Mouse (Mus musculus) heart, postnatal 0 days (tissue): ENCODE measurements around the gene Eif2a. TPM values are rescaled to one million over a fixed set of nuclear protein-coding genes. Genes with fewer than 3 reads are reported as not detected.

Experiments used
- ATAC-seq: fragments of 200-750 bp; cut with Nextera tagmentation; 2 replicates; pipeline ENCODE4 v1.8.0; 2017; ENCODE audit warnings: low read depth, moderate number of reproducible peaks, moderate library complexity; ENCODE audit not compliant: insufficient read depth
- DNase-seq: peaks from one replicate; pipeline ENCODE4 v3.0.0-alpha.2; 2016; ENCODE audit warnings: low spot score
- H3K27ac ChIP-seq: fragments of 300-500 bp; sonication (generic); 2 replicates; pipeline ENCODE4 v1.5.1; 2014; ENCODE audit warnings: low read depth, mild to moderate bottlenecking
- H3K27me3 ChIP-seq: fragments of 300-500 bp; sonication (generic); 2 replicates; pipeline ENCODE4 v1.6.1; 2014; ENCODE audit warnings: low read length, mixed read lengths; ENCODE audit not compliant: control insufficient read depth, insufficient read depth
- H3K36me3 ChIP-seq: fragments of 300-500 bp; sonication (generic); replicated peaks from 2 replicates; pipeline ENCODE4 v1.6.1; 2014; ENCODE audit warnings: low read length, mixed read lengths; ENCODE audit not compliant: control insufficient read depth, insufficient read depth
- H3K4me1 ChIP-seq: fragments of 300-500 bp; sonication (generic); 2 replicates; pipeline ENCODE4 v1.6.1; 2014; ENCODE audit warnings: antibody characterized with exemption; ENCODE audit not compliant: control insufficient read depth, insufficient read depth
- H3K4me2 ChIP-seq: fragments of 300-500 bp; sonication (generic); 2 replicates; pipeline ENCODE4 v1.6.1; 2014; ENCODE audit warnings: low read depth, mild to moderate bottlenecking, low read length, moderate library complexity
- H3K4me3 ChIP-seq: fragments of 300-500 bp; sonication (generic); 2 replicates; pipeline ENCODE4 v1.5.1; 2014; ENCODE audit warnings: low read depth, low read length
- H3K9ac ChIP-seq: fragments of 300-500 bp; sonication (generic); replicated peaks from 2 replicates; pipeline ENCODE4 v1.6.1; 2014; ENCODE audit warnings: low read depth, low read length, mixed read lengths
- H3K9me3 ChIP-seq: fragments of 300-500 bp; sonication (generic); replicated peaks from 2 replicates; pipeline ENCODE4 v1.6.1; 2016; ENCODE audit warnings: low read length; ENCODE audit not compliant: control insufficient read depth
- CTCF ChIP-seq: IDR thresholded peaks from 2 replicates; pipeline ENCODE4 v1.5.1; 2016; ENCODE audit warnings: antibody characterized with exemption, control low read depth, low read depth
- EP300 ChIP-seq: IDR thresholded peaks from 2 replicates; pipeline ENCODE4 v1.6.1; 2016; ENCODE audit warnings: antibody characterized with exemption, low read depth
- WGBS: fragments of 180-500 bp; shearing (Covaris S2); extraction: QIAGEN DNeasy Blood & Tissue Kit; methylation state at CpG from one replicate; pipeline ENCODE4 v1.1.7; 2014; 5-methylcytosine and 5-hydroxymethylcytosine counted together
- polyA plus RNA-seq: library from polyadenylated mRNA; unstranded; fragments of >200 nt; fragmentation: Nextera tagmentation; extraction: Ambion mirVana; gene quantifications from 2 replicates; pipeline ENCODE4 v1.2.1, GENCODE M21; 2015
- total RNA-seq: library from RNA; depleted of rRNA; stranded (reverse); fragments of >200 nt; gene quantifications from 2 replicates; pipeline ENCODE4 v1.2.3, GENCODE M21; 2014; ENCODE audit warnings: low replicate concordance; rRNA removed

The Eif2a gene
- 45.3 and 69.3 TPM in 2 replicates for total RNA-seq
- 27.6 and 29.1 TPM in 2 replicates for polyA plus RNA-seq

DNA sequence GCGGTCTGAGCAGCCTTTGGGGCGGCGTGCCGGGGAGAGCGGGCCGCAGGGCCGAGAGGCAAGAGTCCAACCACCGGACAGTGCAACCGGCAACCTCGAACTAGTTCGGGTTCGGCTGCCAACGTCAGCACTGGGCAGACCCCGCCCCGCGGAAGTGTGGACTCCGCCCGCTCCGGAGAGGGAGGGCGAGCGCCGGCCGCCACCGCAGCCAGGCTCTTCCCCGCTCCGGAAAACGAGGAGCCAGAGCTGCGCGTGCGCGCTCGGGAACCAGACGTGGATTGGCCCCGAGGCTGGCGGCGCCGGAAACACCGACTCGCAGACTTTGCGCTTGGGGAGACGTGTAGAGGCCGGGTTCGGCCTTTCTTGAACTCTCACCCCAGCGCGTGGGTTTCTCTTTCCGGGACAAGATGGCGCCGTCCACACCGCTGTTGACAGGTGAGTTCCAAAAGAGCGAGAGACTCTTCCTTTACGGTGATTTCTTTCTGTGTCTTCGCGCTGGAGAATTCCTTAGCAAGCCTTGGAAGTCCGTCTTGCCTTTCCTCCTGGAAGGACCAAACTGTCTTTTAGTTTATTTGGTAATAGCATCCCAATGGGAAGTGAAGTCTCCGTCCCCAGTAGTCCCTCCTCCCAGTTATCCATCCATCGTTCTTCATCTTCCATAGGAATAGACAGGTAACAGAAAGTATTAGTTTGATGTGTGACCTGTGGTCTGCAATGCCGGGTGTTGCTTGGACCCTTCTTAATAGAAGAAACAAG lies at the start of gene Eif2a, which contains the start of gene Serp1:
Gene Eif2a, plus strand, starts transcription at position 170 of the 756 bp plus-strand sequence.
Gene Serp1, minus strand, starts transcription at position 241 of the 756 bp plus-strand sequence.
- no peaks in the 10 kb centered on the region for H3K9me3 ChIP-seq
- DNase-seq (peak; percentile 97), ATAC-seq (peak; percentile 99)
- peak within 1 kb of the TSS; percentile 77 for H3K4me3 ChIP-seq
- WGBS, result 0% methylated on average over 50 of the region's 57 CpGs
- H3K27me3 ChIP-seq, result no peaks in the 10 kb centered on the region
- H3K27ac ChIP-seq, result peak within 1 kb of the TSS; percentile 93
- peak within 1 kb of the TSS; percentile 91 for H3K9ac ChIP-seq
- peaks cover 17% of the 10 kb centered on the region for H3K4me1 ChIP-seq
- H3K36me3 ChIP-seq, result peaks cover 24% of the 10 kb centered on the region
- peak within 1 kb of the TSS; percentile 84 for H3K4me2 ChIP-seq
- TF ChIP-seq CTCF (no peak), EP300 (peak; percentile 68; the same call in 1 of the 2 replicates)

DNA sequence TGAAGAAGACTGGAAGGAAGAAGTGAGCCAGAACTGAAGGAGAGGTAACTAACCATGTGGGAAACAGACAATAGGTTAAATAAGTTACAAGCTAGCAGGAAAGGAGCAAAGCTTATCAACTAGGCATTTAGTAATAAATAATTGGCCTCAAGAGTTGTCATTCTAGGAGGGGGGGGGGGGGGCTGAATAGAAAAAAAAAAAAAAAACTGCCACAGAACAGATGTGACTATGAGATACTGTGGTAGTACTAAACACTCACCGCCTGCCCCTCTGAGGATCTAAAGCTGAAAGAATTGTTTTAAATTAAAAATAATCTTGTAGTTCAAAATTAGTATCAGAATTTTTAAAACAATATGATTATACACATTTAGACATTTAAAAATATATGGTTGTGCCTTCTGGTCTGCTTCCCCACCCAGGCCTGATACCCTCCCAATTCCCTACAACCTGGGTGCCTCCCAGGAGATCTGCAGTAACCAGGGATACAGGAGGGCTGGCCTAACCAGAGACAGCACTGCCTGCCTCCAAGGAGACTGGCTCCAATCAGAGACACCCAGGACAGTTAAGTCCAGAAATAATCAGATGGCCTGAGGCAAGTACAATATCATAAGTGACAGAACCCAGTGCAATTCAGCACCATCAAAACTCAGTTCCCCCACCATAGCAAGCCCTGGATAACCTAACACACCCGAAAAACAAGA lies 46.7 kb upstream of the Eif2a start:
- Histone ChIP-seq H3K4me1 (0 out of 2 replicates have a peak, but pooled peaks cover 3% of the 10 kb centered on the region), H3K9ac (no peak overlapping the region), H3K27ac (no peak overlapping the region), H3K4me2 (no peak overlapping the region), H3K36me3 (no peaks in the 10 kb centered on the region), H3K27me3 (no peaks in the 10 kb centered on the region), H3K4me3 (no peak overlapping the region), H3K9me3 (no peaks in the 10 kb centered on the region)
- WGBS, result 77% methylated on average over 2 of the region's 2 CpGs
- DNase-seq, result no peak
- no peak for TF ChIP-seq EP300
- TF ChIP-seq CTCF, result no peak
- no peak for ATAC-seq

DNA sequence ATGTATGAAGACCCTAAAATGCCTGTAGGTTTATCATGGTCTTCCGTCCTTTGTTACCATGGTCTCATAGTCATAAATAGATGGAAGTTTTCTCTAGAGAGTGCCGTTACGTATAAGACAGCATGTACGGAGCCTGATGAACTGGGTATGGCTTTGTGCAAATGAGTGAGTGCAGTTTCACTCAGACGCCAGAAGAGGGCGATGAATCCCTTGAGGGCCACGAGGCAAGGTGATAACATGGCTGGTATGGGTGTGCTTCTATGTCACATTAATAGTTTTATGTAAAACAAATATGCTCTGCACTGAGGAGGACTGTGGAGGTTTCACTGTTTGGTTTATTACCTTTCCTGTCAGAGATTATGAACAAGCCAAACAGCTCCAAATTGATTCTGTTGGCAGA lies 39.7 kb upstream of the Eif2a start:
- peak; percentile 31; the same call in 1 of the 2 replicates for TF ChIP-seq CTCF
- no peak for TF ChIP-seq EP300
- Histone ChIP-seq H3K9me3 (peaks cover 5% of the 10 kb centered on the region; the same call in 1 of the 2 replicates), H3K27me3 (no peaks in the 10 kb centered on the region), H3K4me3 (no peak overlapping the region), H3K4me2 (no peak overlapping the region), H3K27ac (no peak overlapping the region), H3K4me1 (0 out of 2 replicates have a peak, but pooled peaks cover 3% of the 10 kb centered on the region), H3K36me3 (no peaks in the 10 kb centered on the region), H3K9ac (no peak overlapping the region)
- no peak for ATAC-seq
- no peak for DNase-seq
- 76% methylated on average over 7 of the region's 7 CpGs for WGBS

DNA sequence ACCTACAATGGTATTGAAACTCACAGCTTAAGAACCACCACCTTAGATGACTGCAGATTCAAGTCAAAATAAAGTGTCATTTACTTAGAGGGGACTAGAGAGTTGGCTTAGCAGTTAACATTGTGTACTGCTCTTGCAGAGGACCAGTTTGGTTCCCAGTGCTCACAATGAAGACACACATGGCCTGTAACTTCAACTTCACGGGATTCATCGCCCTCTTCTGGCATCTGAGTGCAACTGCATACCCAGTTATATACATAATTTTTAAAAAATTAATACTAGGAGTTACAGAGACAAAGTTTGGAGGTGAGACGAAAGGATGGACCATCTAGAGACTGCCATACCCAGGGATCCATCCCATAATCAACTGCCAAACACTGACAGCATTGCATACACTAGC lies 38.5 kb upstream of the Eif2a start:
- Histone ChIP-seq H3K9ac (no peak overlapping the region), H3K9me3 (peaks cover 5% of the 10 kb centered on the region; the same call in 1 of the 2 replicates), H3K4me1 (no peaks in the 10 kb centered on the region), H3K27me3 (no peaks in the 10 kb centered on the region), H3K4me3 (no peak overlapping the region), H3K4me2 (no peak overlapping the region), H3K27ac (no peak overlapping the region), H3K36me3 (no peaks in the 10 kb centered on the region)
- ATAC-seq (no peak), DNase-seq (no peak)
- no peak for TF ChIP-seq EP300
- peak; percentile 12; the same call in 1 of the 2 replicates for TF ChIP-seq CTCF
- WGBS, result 71% methylated on average over 3 of the region's 3 CpGs

DNA sequence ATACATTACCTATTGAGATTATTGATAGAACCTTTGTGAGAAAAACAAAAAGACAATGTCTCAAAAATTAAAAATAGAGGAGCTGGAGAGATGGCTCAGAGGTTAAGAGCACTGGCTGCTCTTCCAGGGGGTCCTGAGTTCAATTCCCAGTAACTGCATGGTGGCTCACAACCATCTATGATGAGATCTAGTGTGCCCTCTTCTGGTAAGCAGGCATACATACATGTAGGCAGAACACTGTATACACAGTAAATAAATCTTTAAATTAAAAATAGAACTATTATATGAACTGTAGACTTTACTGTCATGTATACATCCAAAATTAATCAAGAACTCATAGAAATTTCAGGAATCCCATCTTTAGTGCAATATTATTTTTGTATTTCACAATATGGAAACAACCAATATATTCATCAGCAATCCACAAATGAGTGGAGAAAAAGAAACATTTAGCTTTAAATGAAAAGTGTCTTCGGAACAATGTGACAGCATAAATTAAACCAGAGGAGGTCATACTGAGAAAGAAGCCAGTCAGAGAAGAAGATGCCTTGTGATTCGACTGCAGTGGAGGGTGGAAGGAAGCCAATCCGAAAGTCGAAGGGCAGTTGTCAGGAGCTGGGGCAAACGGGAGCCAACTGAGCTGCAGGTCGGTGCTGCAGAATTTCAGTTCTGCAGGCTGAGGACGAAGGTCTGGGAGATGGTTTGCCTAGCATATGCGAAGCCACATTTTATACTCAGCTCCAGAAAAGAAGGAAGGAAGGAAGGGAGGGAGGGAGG lies 37.4 kb upstream of the Eif2a start:
- Histone ChIP-seq H3K4me1 (no peaks in the 10 kb centered on the region), H3K4me3 (no peak overlapping the region), H3K27ac (no peak overlapping the region), H3K9me3 (peaks cover 5% of the 10 kb centered on the region; the same call in 1 of the 2 replicates), H3K4me2 (no peak overlapping the region), H3K27me3 (no peaks in the 10 kb centered on the region), H3K36me3 (no peaks in the 10 kb centered on the region), H3K9ac (no peak overlapping the region)
- WGBS, result 70% methylated on average over 7 of the region's 8 CpGs
- no peak for ATAC-seq
- no peak for DNase-seq
- TF ChIP-seq CTCF (peak; percentile 28), EP300 (no peak)
